Mouse (Mus musculus): ENCODE measurements around the gene Gm6176.
"Not testable (repeated sequence)": the region's sequence is repeated elsewhere in the genome, so short reads cannot be mapped to it uniquely, and the experiment has no call there.

Gm6176 gene

GRCm38 (mm10) chr7:22056205-22056604 lies at the start of gene Gm6176:
Gm6176 (minus strand) TSS chr7:22056305.
- not testable (repeated sequence) for DNase-seq (ENCODE audit: low spot score)

- not testable (repeated sequence) for DNase-seq (ENCODE audit: low spot score)
Observed at GRCm38 (mm10) chr7:22068757-22069156, 12.7 kb upstream of the Gm6176 start, which contains the start of gene Vmn1r139. Vmn1r139 (plus strand) TSS chr7:22069057.

- not testable (repeated sequence) for DNase-seq (ENCODE audit: low spot score)
Observed at GRCm38 (mm10) chr7:22028797-22029196, 27.3 kb downstream of the Gm6176 start, which contains the start of gene Vmn1r138. Vmn1r138 (minus strand) TSS chr7:22028897.

Measured in ovary, adult 18-20 months (tissue).